Mouse (Mus musculus): ENCODE results near the gene Hspa4. TPM values are rescaled to one million over a fixed set of nuclear protein-coding genes. Genes with fewer than 3 reads are reported as not detected.

Hspa4 gene
- polyA plus RNA-seq, 1 experiment, result 708 TPM

DNA sequence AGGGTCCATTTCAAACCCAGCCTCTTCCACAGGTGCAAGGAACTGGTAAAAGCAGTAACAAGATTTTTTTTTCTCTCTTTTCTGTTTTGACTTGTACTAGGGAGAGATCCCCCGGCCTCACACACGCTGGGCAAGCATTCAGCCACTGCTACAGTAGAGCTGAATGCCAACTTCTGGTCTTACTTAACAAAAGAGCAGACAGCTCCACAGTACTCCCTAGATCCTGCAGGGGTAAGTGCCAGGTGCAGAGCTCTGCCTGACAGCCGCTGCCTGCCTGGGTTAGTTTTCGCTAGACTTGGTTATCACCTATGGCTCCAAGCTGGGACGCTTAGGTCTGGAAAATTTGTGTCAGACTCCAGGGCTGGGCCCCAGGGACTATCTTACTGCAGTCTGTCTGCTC lies 50.6 kb downstream of the Hspa4 start:
- no peak for TF ChIP-seq CTCF (IDR thresholded peaks at IDR 0.05; ENCODE audit: insufficient read depth, low read depth, low read length)
- TF ChIP-seq POLR2A (IDR thresholded peaks at IDR 0.05; ENCODE audit: insufficient read depth, low read depth, low read length), result no peak
- WGBS, result 81% methylated on average over 5 of the region's 5 CpGs
- Histone ChIP-seq H3K4me3 (ENCODE audit: insufficient read depth, low read depth, low read length) (no peak overlapping the region), H3K4me1 (ENCODE audit: control insufficient read depth, insufficient read depth, low read length) (peaks cover 5% of the 10 kb centered on the region), H3K27ac (ENCODE audit: insufficient read depth, low read depth, low read length) (no peak overlapping the region)

DNA sequence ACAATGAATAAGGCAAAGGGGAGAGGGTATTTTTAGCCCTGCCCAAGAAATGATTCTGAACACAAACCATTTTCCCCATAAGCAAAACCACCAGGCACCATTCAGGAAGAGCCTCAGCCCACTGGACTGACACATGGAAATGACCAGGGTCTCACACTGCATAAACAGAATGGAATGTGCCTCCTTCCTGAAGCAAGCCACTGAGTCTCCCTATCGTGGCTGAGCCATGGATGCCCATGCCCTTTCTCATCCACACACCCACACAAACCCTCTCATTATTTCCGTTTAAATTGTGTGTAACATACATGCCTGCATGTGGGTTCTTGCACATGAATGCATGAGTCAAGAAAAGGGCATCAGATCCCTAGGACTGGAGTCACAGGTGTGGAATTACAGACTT lies 54.7 kb downstream of the Hspa4 start:
- no peak for TF ChIP-seq CTCF (IDR thresholded peaks at IDR 0.05; ENCODE audit: insufficient read depth, low read depth, low read length)
- TF ChIP-seq POLR2A (IDR thresholded peaks at IDR 0.05; ENCODE audit: insufficient read depth, low read depth, low read length), result no peak
- H3K4me3 ChIP-seq (ENCODE audit: insufficient read depth, low read depth, low read length), result no peak overlapping the region
- H3K27ac ChIP-seq (ENCODE audit: insufficient read depth, low read depth, low read length), result no peak overlapping the region
- peaks cover 2% of the 10 kb centered on the region for H3K4me1 ChIP-seq (ENCODE audit: control insufficient read depth, insufficient read depth, low read length)
- 47% methylated on average over 2 of the region's 2 CpGs for WGBS

DNA sequence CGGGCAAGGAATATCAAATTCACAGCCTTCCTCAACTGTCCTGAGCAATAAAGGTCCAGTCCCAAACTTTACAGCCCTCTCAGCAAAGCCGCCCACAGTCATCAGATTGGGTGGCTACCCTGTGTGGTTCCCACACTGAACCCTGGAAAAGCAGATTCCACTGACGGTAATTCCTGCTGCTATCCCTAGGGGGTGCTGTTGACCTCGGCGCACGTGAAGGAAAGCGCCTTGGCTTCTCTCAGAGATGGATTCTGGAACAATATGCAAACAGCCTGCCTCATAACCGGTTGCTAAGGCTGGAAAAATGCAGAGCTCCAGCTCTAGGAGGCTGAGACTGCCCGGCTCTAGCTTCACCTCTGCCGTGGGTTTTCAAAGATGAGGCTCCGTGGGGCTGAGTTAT lies 57.1 kb downstream of the Hspa4 start:
- 43% methylated on average over 11 of the region's 11 CpGs for WGBS
- H3K27ac ChIP-seq (ENCODE audit: insufficient read depth, low read depth, low read length), result no peak overlapping the region
- H3K4me3 ChIP-seq (ENCODE audit: insufficient read depth, low read depth, low read length), result no peak overlapping the region
- no peak for TF ChIP-seq POLR2A (IDR thresholded peaks at IDR 0.05; ENCODE audit: insufficient read depth, low read depth, low read length)
- TF ChIP-seq CTCF (IDR thresholded peaks at IDR 0.05; ENCODE audit: insufficient read depth, low read depth, low read length), result peak; percentile 70; the same call in 1 of the 2 replicates
- peaks cover 2% of the 10 kb centered on the region for H3K4me1 ChIP-seq (ENCODE audit: control insufficient read depth, insufficient read depth, low read length)

DNA sequence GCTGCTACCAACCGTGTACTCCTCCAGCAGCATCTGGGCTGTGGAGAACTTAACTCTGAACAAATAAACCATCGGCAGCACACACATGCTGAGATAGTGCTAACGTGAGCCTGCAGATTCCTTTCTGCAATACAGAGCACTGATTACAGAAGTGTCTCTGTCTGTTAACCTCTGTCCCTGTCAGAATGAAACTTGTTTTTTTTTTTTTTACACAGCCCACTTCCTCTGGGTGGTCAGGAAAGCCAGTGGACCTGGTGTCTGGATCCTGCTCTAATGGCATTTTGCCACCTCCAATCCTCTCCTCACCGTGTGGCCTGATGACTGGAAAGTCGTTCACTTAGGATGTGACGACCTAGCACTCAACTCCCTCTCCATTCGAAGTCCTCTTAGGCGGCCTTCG lies 66.7 kb downstream of the Hspa4 start:
- TF ChIP-seq POLR2A (IDR thresholded peaks at IDR 0.05; ENCODE audit: insufficient read depth, low read depth, low read length), result no peak
- no peak for TF ChIP-seq CTCF (IDR thresholded peaks at IDR 0.05; ENCODE audit: insufficient read depth, low read depth, low read length)
- Histone ChIP-seq H3K4me3 (ENCODE audit: insufficient read depth, low read depth, low read length) (no peak overlapping the region), H3K27ac (ENCODE audit: insufficient read depth, low read depth, low read length) (no peak overlapping the region), H3K4me1 (ENCODE audit: control insufficient read depth, insufficient read depth, low read length) (no peaks in the 10 kb centered on the region)
- WGBS, result 84% methylated on average over 9 of the region's 9 CpGs

DNA sequence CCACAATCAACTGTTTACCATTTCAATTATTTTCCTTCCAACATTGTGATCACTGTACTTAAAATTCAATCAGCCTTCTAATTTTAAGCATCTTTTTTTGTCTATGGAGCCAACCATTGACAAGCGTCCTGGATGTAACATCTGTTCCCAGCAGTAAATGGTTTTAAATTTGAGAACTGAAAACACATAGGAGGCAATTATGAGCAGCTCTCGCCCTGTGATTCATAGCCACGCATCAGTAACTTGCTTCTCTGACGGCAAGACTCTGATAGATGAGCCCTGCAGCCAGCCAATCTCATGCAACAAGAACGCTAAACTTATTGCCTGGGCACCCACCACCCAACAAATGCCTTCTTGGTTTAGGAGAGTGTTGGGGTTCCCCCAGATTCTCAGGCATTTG lies 68.4 kb downstream of the Hspa4 start:
- Histone ChIP-seq H3K27ac (ENCODE audit: insufficient read depth, low read depth, low read length) (no peak overlapping the region), H3K4me1 (ENCODE audit: control insufficient read depth, insufficient read depth, low read length) (no peaks in the 10 kb centered on the region), H3K4me3 (ENCODE audit: insufficient read depth, low read depth, low read length) (no peak overlapping the region)
- no peak for TF ChIP-seq CTCF (IDR thresholded peaks at IDR 0.05; ENCODE audit: insufficient read depth, low read depth, low read length)
- no peak for TF ChIP-seq POLR2A (IDR thresholded peaks at IDR 0.05; ENCODE audit: insufficient read depth, low read depth, low read length)
- 33% methylated on average over 5 of the region's 5 CpGs for WGBS

DNA sequence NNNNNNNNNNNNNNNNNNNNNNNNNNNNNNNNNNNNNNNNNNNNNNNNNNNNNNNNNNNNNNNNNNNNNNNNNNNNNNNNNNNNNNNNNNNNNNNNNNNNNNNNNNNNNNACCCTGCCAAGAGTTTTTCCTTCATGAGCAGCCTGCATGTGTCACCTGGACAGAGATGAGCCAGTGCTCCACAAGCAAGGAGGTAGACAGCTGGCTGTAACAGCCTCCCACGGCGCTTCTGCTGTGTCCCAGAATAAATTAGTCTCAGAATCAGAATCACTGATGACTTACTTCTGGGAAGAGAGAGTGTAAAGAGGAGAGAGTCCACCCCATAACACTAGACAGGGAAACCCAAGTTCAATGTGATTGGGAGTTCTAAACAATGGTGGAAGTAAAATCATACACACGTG lies 71.2 kb downstream of the Hspa4 start:
- 86% methylated on average over 3 of the region's 3 CpGs for WGBS
- H3K4me1 ChIP-seq (ENCODE audit: control insufficient read depth, insufficient read depth, low read length), result no peaks in the 10 kb centered on the region

DNA sequence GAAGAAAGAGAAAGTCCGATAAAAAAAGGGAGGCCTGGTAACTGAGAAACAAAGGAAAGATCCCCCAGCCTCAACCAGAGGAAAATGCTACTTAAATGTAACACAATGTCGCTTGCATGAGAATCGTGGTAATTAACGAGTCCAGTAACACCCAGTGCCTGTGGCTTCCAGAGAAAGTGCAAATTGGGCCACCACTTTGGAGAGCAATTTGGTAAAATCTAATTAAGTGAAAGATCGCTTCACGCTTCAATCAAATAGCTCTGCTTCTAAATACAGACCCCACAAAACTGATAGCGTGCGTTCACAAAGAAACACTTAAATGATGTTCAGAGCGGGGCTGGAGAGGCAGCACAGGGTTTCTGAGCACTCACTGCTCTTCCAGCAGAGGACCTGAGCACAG lies 89.4 kb downstream of the Hspa4 start:
- no peak overlapping the region for H3K27ac ChIP-seq (ENCODE audit: insufficient read depth, low read depth, low read length)
- 50% methylated on average over 9 of the region's 9 CpGs for WGBS
- TF ChIP-seq CTCF (IDR thresholded peaks at IDR 0.05; ENCODE audit: insufficient read depth, low read depth, low read length) (no peak), POLR2A (IDR thresholded peaks at IDR 0.05; ENCODE audit: insufficient read depth, low read depth, low read length) (no peak)
- no peaks in the 10 kb centered on the region for H3K4me1 ChIP-seq (ENCODE audit: control insufficient read depth, insufficient read depth, low read length)
- no peak overlapping the region for H3K4me3 ChIP-seq (ENCODE audit: insufficient read depth, low read depth, low read length)

More for the DNA sequence above, 71.2 kb downstream of the Hspa4 start:
- TF ChIP-seq POLR2A (IDR thresholded peaks at IDR 0.05; ENCODE audit: insufficient read depth, low read depth, low read length), result no peak
- no peak for TF ChIP-seq CTCF (IDR thresholded peaks at IDR 0.05; ENCODE audit: insufficient read depth, low read depth, low read length)
- no peak overlapping the region for H3K27ac ChIP-seq (ENCODE audit: insufficient read depth, low read depth, low read length)
- H3K4me3 ChIP-seq (ENCODE audit: insufficient read depth, low read depth, low read length), result no peak overlapping the region

Other genes with a start within 250 kb of the Hspa4 start
- gene Zcchc10, start 24.2 kb upstream of the Hspa4 start, polyA plus RNA-seq (2012; ENCODE audit: insufficient read depth, insufficient read length, low replicate concordance, missing spikeins), result not detected in 2 replicates
- 856 and 1,023 TPM in 2 replicates for gene Aff4, start 50.4 kb upstream of the Hspa4 start, polyA plus RNA-seq (2012; ENCODE audit: insufficient read depth, insufficient read length, low replicate concordance, missing spikeins)
- not detected in 2 replicates for gene Leap2, start 122.7 kb upstream of the Hspa4 start, polyA plus RNA-seq (2012; ENCODE audit: insufficient read depth, insufficient read length, low replicate concordance, missing spikeins)
- 1,358 TPM in 1 of 2 replicates, not detected in the other for gene Uqcrq, start 130.4 kb upstream of the Hspa4 start, polyA plus RNA-seq (2012; ENCODE audit: insufficient read depth, insufficient read length, low replicate concordance, missing spikeins)
- gene Gdf9, start 130.6 kb upstream of the Hspa4 start, polyA plus RNA-seq (2012; ENCODE audit: insufficient read depth, insufficient read length, low replicate concordance, missing spikeins), result not detected in 2 replicates
- gene Gm10447, start 156.7 kb upstream of the Hspa4 start, polyA plus RNA-seq (2012; ENCODE audit: insufficient read depth, insufficient read length, low replicate concordance, missing spikeins), result not detected in 2 replicates
- gene Shroom1, start 156.7 kb upstream of the Hspa4 start, polyA plus RNA-seq (2012; ENCODE audit: insufficient read depth, insufficient read length, low replicate concordance, missing spikeins), result not detected in 2 replicates
- gene Gm9837, start 170.0 kb upstream of the Hspa4 start, polyA plus RNA-seq (2012; ENCODE audit: insufficient read depth, insufficient read length, low replicate concordance, missing spikeins), result not detected in 2 replicates
- gene Gm9945, start 179.7 kb upstream of the Hspa4 start, polyA plus RNA-seq (2012; ENCODE audit: insufficient read depth, insufficient read length, low replicate concordance, missing spikeins), result not detected in 2 replicates
- not detected in 2 replicates for gene Sowaha, start 179.8 kb upstream of the Hspa4 start, polyA plus RNA-seq (2012; ENCODE audit: insufficient read depth, insufficient read length, low replicate concordance, missing spikeins)
- 232 TPM in 1 of 2 replicates, not detected in the other for gene Sept8, start 218.8 kb upstream of the Hspa4 start, polyA plus RNA-seq (2012; ENCODE audit: insufficient read depth, insufficient read length, low replicate concordance, missing spikeins)